Mouse (Mus musculus) erythroblast, embryonic 14.5 days (primary cell): ENCODE results near the gene Capns2.

Source experiments
- GATA1 ChIP-seq: IDR thresholded peaks from 2 replicates; pipeline ENCODE4 v1.6.1; 2012; ENCODE audit warnings: low read length, inconsistent platforms, mixed read lengths
- TAL1 ChIP-seq: IDR thresholded peaks from 3 replicates; pipeline ENCODE4 v1.6.1; 2012; ENCODE audit warnings: low read length, inconsistent platforms, mixed read lengths

GRCm38 (mm10) chr8:92896056-92896455 lies 5.2 kb upstream of the Capns2 start:
- TF ChIP-seq GATA1 (no peak), TAL1 (no peak)
